Mouse (Mus musculus) ES-Bruce4 (cell line): Measurements from ENCODE around the gene Gstp3. TPM values are rescaled to one million over a fixed set of nuclear protein-coding genes. Genes with fewer than 3 reads are reported as not detected.

ENCODE experiments used
- H3K27ac ChIP-seq: 2 replicates; pipeline ENCODE4 v1.5.1; 2012; ENCODE audit warnings: low read length, inconsistent platforms; ENCODE audit not compliant: insufficient read depth
- H3K27me3 ChIP-seq: 2 replicates; pipeline ENCODE4 v1.6.1; 2012; ENCODE audit warnings: mild to moderate bottlenecking, low read length, inconsistent platforms; ENCODE audit not compliant: control insufficient read depth, poor library complexity, insufficient read depth, severe bottlenecking
- H3K36me3 ChIP-seq: 2 replicates; pipeline ENCODE4 v1.6.1; 2012; ENCODE audit warnings: inconsistent platforms, mild to moderate bottlenecking, low read length, moderate library complexity; ENCODE audit not compliant: control insufficient read depth, poor library complexity, insufficient read depth, severe bottlenecking
- H3K4me1 ChIP-seq: one replicate; pipeline ENCODE4 v1.8.1; 2011; ENCODE audit warnings: low read length; ENCODE audit not compliant: control insufficient read depth, insufficient read depth
- H3K4me3 ChIP-seq: 2 replicates; pipeline ENCODE4 v1.5.1; 2011; ENCODE audit warnings: low read depth, mild to moderate bottlenecking, low read length
- H3K9ac ChIP-seq: 2 replicates; pipeline ENCODE4 v1.6.1; 2012; ENCODE audit warnings: low read depth, mild to moderate bottlenecking, inconsistent platforms; ENCODE audit not compliant: poor library complexity, severe bottlenecking
- H3K9me3 ChIP-seq: replicated peaks from 2 replicates; pipeline ENCODE4 v1.6.1; 2012; ENCODE audit warnings: mild to moderate bottlenecking, low read length, inconsistent platforms; ENCODE audit not compliant: control insufficient read depth, poor library complexity, insufficient read depth, severe bottlenecking
- CTCF ChIP-seq: IDR thresholded peaks from one replicate; pipeline ENCODE4 v1.8.1; 2011; ENCODE audit warnings: low read depth, low read length
- EP300 ChIP-seq: IDR thresholded peaks from 2 replicates; pipeline ENCODE4 v1.6.1; 2011; ENCODE audit warnings: low read depth, low read length; ENCODE audit not compliant: insufficient read depth
- POLR2A ChIP-seq: IDR thresholded peaks from one replicate; pipeline ENCODE4 v1.8.1; 2011; ENCODE audit warnings: low read length; ENCODE audit not compliant: insufficient read depth
- polyA plus RNA-seq: library from polyadenylated mRNA; stranded (reverse); fragments of >200 nt; gene quantifications from 2 replicates; pipeline ENCODE4 v1.2.4, GENCODE M21; 2011; ENCODE audit warnings: low read depth; ENCODE audit not compliant: missing spikeins, insufficient read depth, insufficient read length

Gstp3 gene
- polyA plus RNA-seq: 0.91 and 2.3 TPM in 2 replicates

- peaks cover 2% of the 10 kb centered on the region; the same call in 1 of the 2 replicates for H3K27me3 ChIP-seq
- no peak within 1 kb of the TSS for H3K9ac ChIP-seq
Observed at GRCm38 (mm10) chr19:4059069-4059740, at the start of gene Gstp3. Gene Gstp3 (minus strand): TSS chr19:4059569.

GRCm38 (mm10) chr19:4108535-4108934, 49.2 kb upstream of the Gstp3 start:
- H3K9ac ChIP-seq: no peak overlapping the region
- H3K27me3 ChIP-seq: no peaks in the 10 kb centered on the region
- TF ChIP-seq POLR2A: no peak
- no peak for TF ChIP-seq CTCF
- TF ChIP-seq EP300: no peak
- no peaks in the 10 kb centered on the region for H3K9me3 ChIP-seq
- no peak overlapping the region for H3K4me3 ChIP-seq
- H3K4me1 ChIP-seq: no peaks in the 10 kb centered on the region
- no peak overlapping the region for H3K27ac ChIP-seq
- H3K36me3 ChIP-seq: no peaks in the 10 kb centered on the region

More at GRCm38 (mm10) chr19:4059069-4059740, at the start of gene Gstp3:
- TF ChIP-seq EP300: peak; percentile 70; the same call in 1 of the 2 replicates
- no peak for TF ChIP-seq CTCF
- TF ChIP-seq POLR2A: no peak
- H3K4me1 ChIP-seq: peaks cover 17% of the 10 kb centered on the region
- peak within 1 kb of the TSS; percentile 26; the same call in 1 of the 2 replicates for H3K4me3 ChIP-seq
- peaks cover 7% of the 10 kb centered on the region for H3K9me3 ChIP-seq
- no peaks in the 10 kb centered on the region for H3K36me3 ChIP-seq
- peak within 1 kb of the TSS; percentile 7 for H3K27ac ChIP-seq

- no peaks in the 10 kb centered on the region for H3K4me1 ChIP-seq
- no peak overlapping the region for H3K27ac ChIP-seq
- no peaks in the 10 kb centered on the region for H3K36me3 ChIP-seq
- no peak overlapping the region for H3K9ac ChIP-seq
- no peak overlapping the region for H3K4me3 ChIP-seq
- H3K9me3 ChIP-seq: no peaks in the 10 kb centered on the region
- H3K27me3 ChIP-seq: no peaks in the 10 kb centered on the region
- TF ChIP-seq EP300: no peak
- TF ChIP-seq POLR2A: no peak
Observed at GRCm38 (mm10) chr19:4106654-4107053, 47.3 kb upstream of the Gstp3 start.

- no peak overlapping the region for H3K27ac ChIP-seq
- H3K27me3 ChIP-seq: no peaks in the 10 kb centered on the region
- no peaks in the 10 kb centered on the region for H3K36me3 ChIP-seq
- no peak for TF ChIP-seq POLR2A
- no peak for TF ChIP-seq CTCF
- TF ChIP-seq EP300: no peak
- no peaks in the 10 kb centered on the region for H3K9me3 ChIP-seq
- no peaks in the 10 kb centered on the region for H3K4me1 ChIP-seq
- no peak overlapping the region for H3K4me3 ChIP-seq
- H3K9ac ChIP-seq: no peak overlapping the region
Observed at GRCm38 (mm10) chr19:4104675-4105194, 45.4 kb upstream of the Gstp3 start.

- no peak overlapping the region for H3K4me3 ChIP-seq
- no peaks in the 10 kb centered on the region for H3K36me3 ChIP-seq
- TF ChIP-seq CTCF (no peak), POLR2A (no peak), EP300 (no peak)
- H3K27ac ChIP-seq: no peak overlapping the region
- H3K27me3 ChIP-seq: no peaks in the 10 kb centered on the region
- H3K4me1 ChIP-seq: no peaks in the 10 kb centered on the region
- no peaks in the 10 kb centered on the region for H3K9me3 ChIP-seq
- no peak overlapping the region for H3K9ac ChIP-seq
Observed at GRCm38 (mm10) chr19:4103792-4104191, 44.4 kb upstream of the Gstp3 start.

- H3K27ac ChIP-seq: no peak overlapping the region
- no peak overlapping the region for H3K4me3 ChIP-seq
- no peak for TF ChIP-seq CTCF
- H3K36me3 ChIP-seq: no peaks in the 10 kb centered on the region
- H3K4me1 ChIP-seq: peaks cover 2% of the 10 kb centered on the region
- no peaks in the 10 kb centered on the region for H3K27me3 ChIP-seq
- no peaks in the 10 kb centered on the region for H3K9me3 ChIP-seq
- H3K9ac ChIP-seq: no peak overlapping the region
Observed at GRCm38 (mm10) chr19:4103294-4103693, 43.9 kb upstream of the Gstp3 start.
